Mouse (Mus musculus): ENCODE results near the gene Gm20388. TPM values are rescaled to one million over a fixed set of nuclear protein-coding genes. Genes with fewer than 3 reads are reported as not detected.

Gm20388 gene
- polyA plus RNA-seq, 1 experiment, result not detected

- Histone ChIP-seq H3K27ac (ENCODE audit: insufficient read depth, low read depth, low read length) (no peak overlapping the region), H3K4me3 (ENCODE audit: insufficient read depth, low read depth, low read length) (no peak overlapping the region), H3K4me1 (ENCODE audit: control insufficient read depth, insufficient read depth, low read length) (0 out of 2 replicates have a peak, but pooled peaks cover 2% of the 10 kb centered on the region)
- no peak for TF ChIP-seq POLR2A (IDR thresholded peaks at IDR 0.05; ENCODE audit: insufficient read depth, low read depth, low read length)
- TF ChIP-seq CTCF (IDR thresholded peaks at IDR 0.05; ENCODE audit: insufficient read depth, low read depth, low read length), result no peak
- WGBS, result 49% methylated on average over 6 of the region's 6 CpGs
Measured at GRCm38 (mm10) chr8:120912463-120912862, 1001.8 kb downstream of the Gm20388 start.

- TF ChIP-seq CTCF (IDR thresholded peaks at IDR 0.05; ENCODE audit: insufficient read depth, low read depth, low read length), result no peak
- no peak for TF ChIP-seq POLR2A (IDR thresholded peaks at IDR 0.05; ENCODE audit: insufficient read depth, low read depth, low read length)
- no peak overlapping the region for H3K4me3 ChIP-seq (ENCODE audit: insufficient read depth, low read depth, low read length)
- 0 out of 2 replicates have a peak, but pooled peaks cover 2% of the 10 kb centered on the region for H3K4me1 ChIP-seq (ENCODE audit: control insufficient read depth, insufficient read depth, low read length)
- WGBS, result 54% methylated on average over 14 of the region's 14 CpGs
- no peak overlapping the region for H3K27ac ChIP-seq (ENCODE audit: insufficient read depth, low read depth, low read length)
Measured at GRCm38 (mm10) chr8:120916831-120917435, 1006.3 kb downstream of the Gm20388 start.

- H3K4me1 ChIP-seq (ENCODE audit: control insufficient read depth, insufficient read depth, low read length), result 0 out of 2 replicates have a peak, but pooled peaks cover 2% of the 10 kb centered on the region
- H3K27ac ChIP-seq (ENCODE audit: insufficient read depth, low read depth, low read length), result no peak overlapping the region
- TF ChIP-seq POLR2A (IDR thresholded peaks at IDR 0.05; ENCODE audit: insufficient read depth, low read depth, low read length), result no peak
- TF ChIP-seq CTCF (IDR thresholded peaks at IDR 0.05; ENCODE audit: insufficient read depth, low read depth, low read length), result no peak
- WGBS, result 94% methylated on average over 4 of the region's 4 CpGs
- no peak overlapping the region for H3K4me3 ChIP-seq (ENCODE audit: insufficient read depth, low read depth, low read length)
Measured at GRCm38 (mm10) chr8:120920527-120920926, 1009.9 kb downstream of the Gm20388 start.

GRCm38 (mm10) chr8:120926201-120926600, 1015.6 kb downstream of the Gm20388 start:
- TF ChIP-seq CTCF (IDR thresholded peaks at IDR 0.05; ENCODE audit: insufficient read depth, low read depth, low read length) (no peak), POLR2A (IDR thresholded peaks at IDR 0.05; ENCODE audit: insufficient read depth, low read depth, low read length) (no peak)
- no peaks in the 10 kb centered on the region for H3K4me1 ChIP-seq (ENCODE audit: control insufficient read depth, insufficient read depth, low read length)
- H3K4me3 ChIP-seq (ENCODE audit: insufficient read depth, low read depth, low read length), result no peak overlapping the region
- H3K27ac ChIP-seq (ENCODE audit: insufficient read depth, low read depth, low read length), result no peak overlapping the region
- WGBS, result 96% methylated on average over 9 of the region's 9 CpGs

GRCm38 (mm10) chr8:120928082-120928481, 1017.4 kb downstream of the Gm20388 start:
- TF ChIP-seq CTCF (IDR thresholded peaks at IDR 0.05; ENCODE audit: insufficient read depth, low read depth, low read length) (no peak), POLR2A (IDR thresholded peaks at IDR 0.05; ENCODE audit: insufficient read depth, low read depth, low read length) (no peak)
- no peak overlapping the region for H3K27ac ChIP-seq (ENCODE audit: insufficient read depth, low read depth, low read length)
- WGBS, result 86% methylated on average over 6 of the region's 6 CpGs
- no peak overlapping the region for H3K4me3 ChIP-seq (ENCODE audit: insufficient read depth, low read depth, low read length)
- no peaks in the 10 kb centered on the region for H3K4me1 ChIP-seq (ENCODE audit: control insufficient read depth, insufficient read depth, low read length)

- no peaks in the 10 kb centered on the region for H3K4me1 ChIP-seq (ENCODE audit: control insufficient read depth, insufficient read depth, low read length)
- no peak overlapping the region for H3K4me3 ChIP-seq (ENCODE audit: insufficient read depth, low read depth, low read length)
- no peak overlapping the region for H3K27ac ChIP-seq (ENCODE audit: insufficient read depth, low read depth, low read length)
- no peak for TF ChIP-seq CTCF (IDR thresholded peaks at IDR 0.05; ENCODE audit: insufficient read depth, low read depth, low read length)
- TF ChIP-seq POLR2A (IDR thresholded peaks at IDR 0.05; ENCODE audit: insufficient read depth, low read depth, low read length), result no peak
- 86% methylated on average over 9 of the region's 9 CpGs for WGBS
Measured at GRCm38 (mm10) chr8:120934596-120934995, 1024.0 kb downstream of the Gm20388 start.

- WGBS, result 67% methylated on average over 10 of the region's 10 CpGs
- TF ChIP-seq CTCF (IDR thresholded peaks at IDR 0.05; ENCODE audit: insufficient read depth, low read depth, low read length), result no peak
- TF ChIP-seq POLR2A (IDR thresholded peaks at IDR 0.05; ENCODE audit: insufficient read depth, low read depth, low read length), result no peak
- H3K4me1 ChIP-seq (ENCODE audit: control insufficient read depth, insufficient read depth, low read length), result no peaks in the 10 kb centered on the region
- H3K4me3 ChIP-seq (ENCODE audit: insufficient read depth, low read depth, low read length), result no peak overlapping the region
- H3K27ac ChIP-seq (ENCODE audit: insufficient read depth, low read depth, low read length), result no peak overlapping the region
Measured at GRCm38 (mm10) chr8:120936685-120937084, 1026.0 kb downstream of the Gm20388 start.

GRCm38 (mm10) chr8:120937474-120937873, 1026.8 kb downstream of the Gm20388 start:
- H3K4me3 ChIP-seq (ENCODE audit: insufficient read depth, low read depth, low read length), result no peak overlapping the region
- no peak for TF ChIP-seq CTCF (IDR thresholded peaks at IDR 0.05; ENCODE audit: insufficient read depth, low read depth, low read length)
- 89% methylated on average over 7 of the region's 9 CpGs for WGBS
- no peak overlapping the region for H3K27ac ChIP-seq (ENCODE audit: insufficient read depth, low read depth, low read length)
- H3K4me1 ChIP-seq (ENCODE audit: control insufficient read depth, insufficient read depth, low read length), result no peaks in the 10 kb centered on the region

GRCm38 (mm10) chr8:120940287-120940686, 1029.6 kb downstream of the Gm20388 start:
- no peak overlapping the region for H3K4me3 ChIP-seq (ENCODE audit: insufficient read depth, low read depth, low read length)
- TF ChIP-seq CTCF (IDR thresholded peaks at IDR 0.05; ENCODE audit: insufficient read depth, low read depth, low read length), result no peak
- no peak for TF ChIP-seq POLR2A (IDR thresholded peaks at IDR 0.05; ENCODE audit: insufficient read depth, low read depth, low read length)
- no peak overlapping the region for H3K27ac ChIP-seq (ENCODE audit: insufficient read depth, low read depth, low read length)
- no peaks in the 10 kb centered on the region for H3K4me1 ChIP-seq (ENCODE audit: control insufficient read depth, insufficient read depth, low read length)
- WGBS, result 83% methylated on average over 12 of the region's 12 CpGs

All from olfactory bulb, adult 2 months (tissue).